Mouse (Mus musculus) kidney, postnatal 36 days (tissue): ENCODE data around the gene Lrp4.

ENCODE experiments used
- DNase-seq, 2 experiments: peaks; one replicate each; pipeline ENCODE4 v3.0.0; 2021 to 2022; ENCODE audit warnings: mixed read lengths in 2 of 2

Gene Lrp4

GRCm38 (mm10) chr2:91492071-91492635, 34.8 kb downstream of the Lrp4 start:
- DNase-seq, result no peak

- no peak for DNase-seq
Observed at GRCm38 (mm10) chr2:91493981-91494380, 36.7 kb downstream of the Lrp4 start.

DNA sequence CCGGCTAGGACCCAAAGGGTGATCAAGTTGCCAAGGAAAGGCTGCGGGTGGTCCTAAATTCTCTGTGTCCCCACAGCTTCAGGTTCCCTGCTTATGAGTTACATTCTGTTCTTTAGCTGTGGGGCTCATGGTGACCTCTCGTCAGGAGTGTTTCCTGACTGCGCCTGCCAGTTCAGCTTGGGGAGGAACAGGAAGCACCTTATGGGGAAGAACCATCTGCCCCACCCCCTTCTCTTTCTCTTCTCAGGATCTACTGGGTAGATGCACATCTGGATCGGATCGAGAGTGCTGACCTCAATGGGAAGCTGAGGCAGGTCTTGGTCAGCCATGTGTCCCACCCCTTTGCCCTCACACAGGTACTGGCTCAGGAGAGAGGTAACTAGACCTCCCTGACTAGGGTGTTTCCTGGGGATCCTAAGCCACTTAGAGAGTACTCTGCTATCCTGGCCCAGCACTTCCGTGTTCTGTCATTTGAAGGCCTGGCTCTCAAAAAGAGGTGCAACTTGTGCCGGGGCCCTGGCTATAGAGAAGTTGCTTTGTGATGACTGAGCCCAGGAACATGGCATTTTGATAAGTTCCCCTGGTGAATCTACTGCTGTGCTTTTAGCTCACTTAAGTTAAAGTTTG, 40.9 kb downstream of the Lrp4 start:
- no peak for DNase-seq

DNA sequence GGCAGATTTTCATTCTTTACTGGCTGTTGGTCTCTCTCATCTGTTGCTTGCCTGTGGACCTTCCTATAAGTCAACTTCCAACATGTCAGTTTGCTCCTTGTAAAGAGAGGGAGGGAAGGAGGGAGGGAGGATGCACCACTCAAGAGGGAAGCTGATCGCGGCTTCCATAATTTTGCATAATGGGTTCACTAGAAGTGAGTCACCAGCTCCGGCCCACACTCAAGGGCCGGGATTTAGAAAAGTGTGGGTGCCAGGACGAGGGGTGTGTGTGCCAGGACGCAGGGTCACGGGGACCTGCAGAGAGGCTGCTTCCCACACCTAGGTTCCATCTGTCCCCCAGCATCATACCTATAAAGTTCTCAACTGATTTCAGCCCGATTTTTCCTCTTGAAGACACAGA, 50.8 kb downstream of the Lrp4 start:
- DNase-seq, result no peak

DNA sequence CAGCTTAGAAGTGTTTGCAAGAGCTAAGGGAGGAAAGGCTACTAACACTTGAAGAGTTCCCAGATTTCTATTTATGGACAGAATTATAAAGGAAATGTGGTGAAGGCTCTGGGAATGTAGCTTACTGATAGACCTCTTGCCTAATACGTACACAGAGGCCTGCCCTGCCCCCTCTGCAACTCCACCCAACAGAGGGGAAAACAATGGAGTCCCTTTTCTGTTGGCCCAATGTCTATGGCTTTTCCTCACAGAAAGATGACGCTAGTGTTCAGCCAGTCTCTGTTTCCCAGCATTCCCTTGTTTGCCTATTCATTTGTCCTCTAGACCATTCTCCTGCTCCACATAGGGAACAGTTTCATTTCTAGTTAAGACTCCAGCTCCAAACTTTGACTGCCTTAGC, 59.9 kb downstream of the Lrp4 start:
- peak in 1 of 2 experiments; percentile 6 for DNase-seq

DNA sequence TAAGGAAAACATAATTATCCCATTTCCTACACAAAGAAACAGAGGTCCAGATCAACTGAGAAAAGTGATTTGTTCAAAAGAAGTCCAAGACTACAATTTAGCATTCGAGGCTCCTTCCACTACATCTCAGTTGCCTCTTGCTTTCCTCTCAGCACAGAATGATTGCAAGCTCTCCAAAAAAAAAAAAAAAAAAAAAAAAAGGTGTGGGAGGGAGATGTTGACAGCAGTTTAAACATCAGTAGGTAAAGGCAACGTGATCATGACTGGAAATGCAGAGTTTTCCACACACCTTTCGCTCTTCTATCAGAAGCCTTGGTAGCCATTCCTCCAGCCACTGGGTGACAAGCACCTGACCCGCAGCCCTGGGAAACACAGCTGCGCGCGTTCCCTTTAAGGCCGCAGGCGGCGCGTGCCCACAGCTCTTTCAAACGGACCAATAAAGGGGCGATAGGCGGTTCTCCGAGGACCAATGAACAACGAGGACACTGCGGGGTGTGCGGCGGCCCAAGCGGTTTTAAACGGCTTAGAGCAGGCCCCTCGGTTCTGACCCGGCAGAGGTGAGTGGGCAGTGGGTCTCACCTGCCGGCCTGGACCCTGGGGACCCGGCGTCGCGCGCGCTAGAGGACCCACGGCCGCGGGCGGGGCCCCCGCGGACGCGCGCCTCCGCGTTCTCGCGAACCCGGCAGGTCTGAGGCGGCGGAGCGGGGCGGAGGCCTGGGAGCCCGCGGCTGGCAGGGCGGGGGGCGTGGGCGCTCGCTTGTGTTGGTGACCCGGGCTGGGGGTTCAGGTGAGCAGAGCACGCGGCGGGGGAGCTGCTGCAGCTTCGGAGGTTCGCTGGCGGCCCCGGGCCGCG, 69.2 kb downstream of the Lrp4 start, which contains the start of gene Ckap5:
Ckap5 (plus strand) TSS at position 469 of the 853 bp plus-strand sequence.
- peak; percentile 94 to 95 for DNase-seq

GRCm38 (mm10) chr2:91527147-91527486, 69.8 kb downstream of the Lrp4 start:
- DNase-seq, result peak in 1 of 2 experiments; percentile 12

DNA sequence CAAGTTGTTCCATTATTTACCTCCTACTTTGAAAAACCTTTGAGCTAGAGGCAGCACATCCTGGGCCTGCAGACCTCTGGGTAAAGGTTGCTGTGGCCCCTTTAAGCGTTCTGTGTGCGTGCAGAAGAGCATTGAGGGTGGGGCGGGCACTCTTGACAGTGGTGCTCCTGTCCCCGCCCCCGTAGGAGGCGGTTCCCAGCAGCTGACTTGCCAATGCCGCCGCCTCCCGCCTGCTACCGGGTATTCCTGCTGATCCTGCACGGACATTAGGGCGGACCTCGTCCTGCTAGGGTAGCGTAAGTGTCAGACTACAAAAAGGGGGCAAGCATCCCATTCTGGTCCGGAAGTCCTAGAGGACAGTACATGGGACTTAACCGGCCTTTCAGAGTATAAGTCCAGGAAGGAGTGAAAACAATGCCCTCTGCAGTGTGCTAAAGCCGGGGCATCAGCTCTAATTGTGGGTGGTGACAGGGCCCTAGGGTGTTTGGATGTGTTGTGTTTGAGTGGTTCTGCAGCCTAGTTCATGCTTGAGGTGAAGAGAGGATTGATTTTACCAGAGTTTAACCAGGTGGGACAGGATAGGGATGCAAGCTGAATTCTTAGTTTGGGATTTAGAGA, 80.4 kb downstream of the Lrp4 start:
- DNase-seq, result peak; percentile 97
